8 mouse cellular contexts compared by ENCODE assay signal in genomic region chr17:27557181-27557926, GRCm38 (mm10). TPM values are rescaled to one million over a fixed set of nuclear protein-coding genes. Genes with fewer than 3 reads are reported as not detected.
DNase-seq lines count a peak whose midpoint lies in the region; ATAC-seq lines count a peak whose summit lies in the region.

No protein-coding gene starts in this region.

- DNase-seq in cerebellum, postnatal 10 days = peak; percentile 73 to 75
- DNase-seq in cerebellum, adult 8-10 months = no peak
- peak; percentile 86 for DNase-seq in CD4-positive helper T cell, adult 2 months (ENCODE audit: low read depth, low spot score)
- peak; percentile 88 for DNase-seq in embryo, embryonic 11 days
- peak; percentile 63 for DNase-seq in hindbrain, embryonic 14.5 days (ENCODE audit: low spot score)
- DNase-seq in lung, adult 18-20 months = peak; percentile 47 to 63
- no peak for DNase-seq in c-Kit-positive CD71-positive TER-119-positive erythroid progenitor cells, embryonic 14.5 days (ENCODE audit: low spot score)

- peak overlapping the region; percentile 82 for H3K4me2 ChIP-seq in hindbrain, embryonic 14.5 days (replicated peaks)
- H3K4me2 ChIP-seq in neural tube, embryonic 13.5 days = peak overlapping the region; percentile 84

- peak overlapping the region; percentile 94 for H3K27ac ChIP-seq in hindbrain, embryonic 14.5 days
- peak overlapping the region; percentile 96 for H3K27ac ChIP-seq in neural tube, embryonic 13.5 days (replicated peaks)

- under 1% methylated on average over 50 of the region's 75 CpGs for WGBS in hindbrain, embryonic 14.5 days
- under 1% methylated on average over 56 of the region's 75 CpGs for WGBS in neural tube, embryonic 13.5 days

- H3K27me3 ChIP-seq in hindbrain, embryonic 14.5 days (ENCODE audit: control insufficient read depth, insufficient read depth, low read length) = peaks cover 10% of the 10 kb centered on the region; the same call in 1 of the 2 replicates
- H3K27me3 ChIP-seq in neural tube, embryonic 13.5 days = peaks cover 12% of the 10 kb centered on the region

- H3K36me3 ChIP-seq in hindbrain, embryonic 14.5 days (replicated peaks; ENCODE audit: control insufficient read depth, insufficient read depth) = peaks cover 15% of the 10 kb centered on the region
- H3K36me3 ChIP-seq in neural tube, embryonic 13.5 days = peaks cover 3% of the 10 kb centered on the region

- H3K4me1 ChIP-seq in hindbrain, embryonic 14.5 days (replicated peaks; ENCODE audit: control insufficient read depth, insufficient read depth, low read length) = peaks cover 19% of the 10 kb centered on the region
- H3K4me1 ChIP-seq in neural tube, embryonic 13.5 days (replicated peaks) = peaks cover 52% of the 10 kb centered on the region

- peak; percentile 47 for ATAC-seq in hindbrain, embryonic 14.5 days (ENCODE audit: low FRiP score)
- ATAC-seq in neural tube, embryonic 13.5 days (ENCODE audit: low read depth) = peak; percentile 48

- H3K9ac ChIP-seq in hindbrain, embryonic 14.5 days = peak overlapping the region; percentile 89
- H3K9ac ChIP-seq in neural tube, embryonic 13.5 days = peak overlapping the region; percentile 95

- peak overlapping the region; percentile 83 for H3K4me3 ChIP-seq in hindbrain, embryonic 14.5 days (replicated peaks; ENCODE audit: low read length)
- H3K4me3 ChIP-seq in neural tube, embryonic 13.5 days = peak overlapping the region; percentile 87

- H3K9me3 ChIP-seq in hindbrain, embryonic 14.5 days (ENCODE audit: control insufficient read depth, low read length) = no peaks in the 10 kb centered on the region
- H3K9me3 ChIP-seq in neural tube, embryonic 13.5 days = no peaks in the 10 kb centered on the region

RNA-seq across cellular contexts. Expression of gene Hmga1, which starts 1.1 kb away (rescaled TPM):
- polyA plus RNA-seq in hindbrain, embryonic 14.5 days (2014; fragmentation: Nextera tagmentation; extraction: Ambion mirVana) = 136 and 148 TPM in 2 replicates
- polyA plus RNA-seq in neural tube, embryonic 13.5 days (2015; fragmentation: Nextera tagmentation; extraction: Ambion mirVana) = 121 and 127 TPM in 2 replicates

RNA-seq across cellular contexts. Expression of gene AI413582, which starts 8.2 kb away (rescaled TPM):
- polyA plus RNA-seq in hindbrain, embryonic 14.5 days (2014; fragmentation: Nextera tagmentation; extraction: Ambion mirVana) = 68.0 and 76.5 TPM in 2 replicates
- polyA plus RNA-seq in neural tube, embryonic 13.5 days (2015; fragmentation: Nextera tagmentation; extraction: Ambion mirVana) = 41.3 and 46.0 TPM in 2 replicates

RNA-seq across cellular contexts. Expression of gene Grm4, which starts 36.2 kb away (rescaled TPM):
- polyA plus RNA-seq in hindbrain, embryonic 14.5 days (2014; fragmentation: Nextera tagmentation; extraction: Ambion mirVana) = 9.0 and 10.1 TPM in 2 replicates
- polyA plus RNA-seq in neural tube, embryonic 13.5 days (2015; fragmentation: Nextera tagmentation; extraction: Ambion mirVana) = 3.5 and 4.3 TPM in 2 replicates

Comparison
In these comparisons a context has a peak if more than half of its experiments do, and no peak if none do; other contexts are left out.
1. DNase-seq: peak in cerebellum, postnatal 10 days (2 of 2), CD4-positive helper T cell, adult 2 months (single experiment), embryo, embryonic 11 days (single experiment), hindbrain, embryonic 14.5 days (single experiment) and lung, adult 18-20 months (2 of 2); none in cerebellum, adult 8-10 months (single experiment) and c-Kit-positive CD71-positive TER-119-positive erythroid progenitor cells, embryonic 14.5 days (single experiment).